Mouse (Mus musculus) testis, adult 2 months (tissue): ENCODE results near the gene Treml1. TPM values are rescaled to one million over a fixed set of nuclear protein-coding genes. Genes with fewer than 3 reads are reported as not detected.

Source experiments
- H3K27ac ChIP-seq: fragments of 200-500 bp; 2 replicates; pipeline ENCODE4 v1.5.1; 2012; ENCODE audit warnings: low read depth, low read length; ENCODE audit not compliant: control insufficient read depth, insufficient read depth
- H3K27me3 ChIP-seq: fragments of 200-500 bp; 2 replicates; pipeline ENCODE4 v1.6.1; 2012; ENCODE audit warnings: mild to moderate bottlenecking, low read length, moderate library complexity; ENCODE audit not compliant: control insufficient read depth, insufficient read depth
- H3K36me3 ChIP-seq: fragments of 200-500 bp; 2 replicates; pipeline ENCODE4 v1.6.1; 2012; ENCODE audit warnings: mild to moderate bottlenecking, low read length; ENCODE audit not compliant: control insufficient read depth, insufficient read depth
- H3K4me1 ChIP-seq: fragments of 200-500 bp; 2 replicates; pipeline ENCODE4 v1.6.1; 2012; ENCODE audit warnings: low read length; ENCODE audit not compliant: control insufficient read depth, insufficient read depth
- H3K4me3 ChIP-seq: fragments of 200-500 bp; 2 replicates; pipeline ENCODE4 v1.5.1; 2012; ENCODE audit warnings: low read depth, mild to moderate bottlenecking, low read length, moderate library complexity, mixed read lengths; ENCODE audit not compliant: control insufficient read depth
- CTCF ChIP-seq: fragments of 200-500 bp; IDR thresholded peaks from 2 replicates; pipeline ENCODE4 v1.5.1; 2012; ENCODE audit warnings: low read depth, mild to moderate bottlenecking, inconsistent platforms, low read length, moderate library complexity; ENCODE audit not compliant: control insufficient read depth, insufficient read depth, insufficient replicate concordance
- POLR2A ChIP-seq: fragments of 200-500 bp; IDR thresholded peaks from 2 replicates; pipeline ENCODE4 v1.6.1; 2012; ENCODE audit warnings: low read depth, mild to moderate bottlenecking, inconsistent platforms, low read length, moderate library complexity; ENCODE audit not compliant: control insufficient read depth
- polyA plus RNA-seq: library from polyadenylated mRNA; depleted of rRNA; stranded (reverse); fragments of >200 nt; gene quantifications from 2 replicates; pipeline ENCODE4 v1.2.3, GENCODE M21; 2012

Treml1 gene
- polyA plus RNA-seq, 1 experiment = 0.17 TPM

DNA sequence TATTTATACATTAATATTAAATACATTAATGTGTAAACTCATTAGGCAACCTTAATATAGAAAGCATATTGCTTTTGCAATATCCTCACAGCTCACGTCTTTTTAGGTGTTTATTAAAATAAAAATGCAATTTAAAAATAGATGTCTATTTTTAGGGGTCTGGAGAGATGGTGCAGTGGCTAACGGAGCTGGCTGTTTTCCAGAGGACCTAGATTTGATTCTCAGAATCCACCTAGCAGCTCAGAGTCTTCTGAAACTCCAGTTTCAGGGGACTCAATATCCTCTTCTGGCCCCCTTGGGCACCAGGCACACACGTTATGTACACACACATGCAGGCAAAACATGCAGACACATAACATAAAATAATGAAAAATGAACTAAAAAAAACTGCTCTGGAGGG lies 2.6 kb downstream of the Treml1 start:
- TF ChIP-seq POLR2A = no peak
- no peak for TF ChIP-seq CTCF
- Histone ChIP-seq H3K27ac (no peak overlapping the region), H3K4me3 (no peak overlapping the region), H3K27me3 (no peaks in the 10 kb centered on the region), H3K36me3 (no peaks in the 10 kb centered on the region), H3K4me1 (peaks cover 4% of the 10 kb centered on the region; the same call in 1 of the 2 replicates)

DNA sequence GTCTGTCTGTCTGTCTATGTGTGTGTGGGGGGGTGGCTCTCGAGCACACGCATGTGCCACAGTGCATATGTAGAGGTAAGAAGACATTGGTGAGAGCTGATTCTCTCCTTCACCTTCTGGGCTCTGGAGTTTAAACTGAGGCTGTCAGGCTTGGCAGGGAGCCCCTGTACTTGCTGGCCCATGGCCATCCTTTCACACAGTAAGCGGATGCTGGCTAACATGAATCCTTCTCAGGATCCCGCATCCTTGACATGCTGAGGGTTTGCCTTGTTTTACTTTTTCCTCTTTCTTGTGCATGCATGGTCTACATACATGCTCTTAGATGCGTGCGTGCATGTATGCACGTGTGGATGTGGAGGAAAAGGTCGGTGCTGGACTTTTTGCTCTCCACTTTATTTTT lies 3.2 kb downstream of the Treml1 start:
- no peak for TF ChIP-seq POLR2A
- TF ChIP-seq CTCF = no peak
- Histone ChIP-seq H3K27me3 (no peaks in the 10 kb centered on the region), H3K36me3 (no peaks in the 10 kb centered on the region), H3K4me3 (no peak overlapping the region), H3K27ac (no peak overlapping the region), H3K4me1 (peaks cover 4% of the 10 kb centered on the region; the same call in 1 of the 2 replicates)

DNA sequence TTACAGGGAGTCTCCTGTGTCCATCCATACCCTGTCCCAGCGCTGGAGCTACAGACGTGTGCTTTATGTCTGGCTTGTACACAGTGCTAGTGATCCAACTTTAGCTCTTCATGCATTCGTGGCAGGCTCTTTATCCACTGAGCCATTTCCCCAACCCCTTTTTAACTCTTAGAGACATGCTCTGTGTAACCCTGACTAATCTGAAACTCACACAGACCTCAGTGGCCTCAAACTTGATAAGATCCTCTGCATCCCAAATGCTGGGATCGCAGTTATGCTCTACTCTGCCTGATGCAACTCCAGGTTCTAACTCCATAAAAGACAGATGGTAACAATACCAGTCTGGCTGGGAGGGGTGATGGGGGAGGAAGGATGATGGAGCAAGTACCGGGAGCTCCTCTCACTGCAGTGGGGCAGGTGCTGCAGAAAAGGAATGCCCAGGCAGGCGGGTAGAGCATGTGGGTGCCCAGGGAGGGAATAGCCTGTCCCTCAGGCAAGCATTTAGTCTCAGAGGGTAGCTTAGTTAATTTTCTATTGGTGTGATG lies 3.8 kb downstream of the Treml1 start:
- no peaks in the 10 kb centered on the region for H3K27me3 ChIP-seq
- H3K27ac ChIP-seq = no peak overlapping the region
- TF ChIP-seq CTCF (no peak), POLR2A (no peak)
- H3K36me3 ChIP-seq = no peaks in the 10 kb centered on the region
- no peak overlapping the region for H3K4me3 ChIP-seq
- H3K4me1 ChIP-seq = peaks cover 4% of the 10 kb centered on the region; the same call in 1 of the 2 replicates

DNA sequence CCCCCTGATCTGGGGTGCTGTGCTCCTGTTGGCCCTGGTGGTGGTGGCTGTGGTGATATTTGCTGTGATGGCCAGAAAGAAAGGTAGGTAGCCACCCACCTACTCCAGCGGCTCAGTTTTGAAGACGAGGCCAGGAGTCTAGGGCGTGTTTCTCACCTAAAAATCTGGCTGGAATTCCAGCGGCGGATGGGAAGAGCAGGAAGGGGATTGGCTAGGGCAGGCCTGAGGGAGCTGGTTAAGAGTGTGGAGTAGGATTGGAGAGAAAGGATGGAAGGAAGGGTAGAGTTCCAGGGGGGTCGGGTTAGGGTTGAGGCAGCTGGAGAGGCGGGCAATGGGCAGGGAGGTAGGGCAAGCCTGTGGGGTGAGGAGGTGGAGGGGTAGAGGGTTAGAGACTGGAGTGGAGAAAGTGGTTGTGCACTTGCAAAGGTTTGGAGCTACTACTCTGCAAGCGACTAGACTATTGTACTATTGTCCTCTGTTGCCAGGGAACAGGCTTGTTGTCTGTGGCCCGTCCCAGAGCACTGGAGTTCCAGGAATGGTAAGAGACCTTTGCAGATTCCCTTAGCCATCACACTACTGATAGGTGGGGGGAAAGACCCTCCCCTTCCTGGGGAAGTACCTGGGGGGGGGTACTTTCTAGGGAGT lies 5.9 kb downstream of the Treml1 start:
- Histone ChIP-seq H3K27me3 (no peaks in the 10 kb centered on the region), H3K4me1 (peaks cover 4% of the 10 kb centered on the region; the same call in 1 of the 2 replicates), H3K4me3 (no peak overlapping the region), H3K27ac (no peak overlapping the region), H3K36me3 (no peaks in the 10 kb centered on the region)
- no peak for TF ChIP-seq CTCF
- no peak for TF ChIP-seq POLR2A

DNA sequence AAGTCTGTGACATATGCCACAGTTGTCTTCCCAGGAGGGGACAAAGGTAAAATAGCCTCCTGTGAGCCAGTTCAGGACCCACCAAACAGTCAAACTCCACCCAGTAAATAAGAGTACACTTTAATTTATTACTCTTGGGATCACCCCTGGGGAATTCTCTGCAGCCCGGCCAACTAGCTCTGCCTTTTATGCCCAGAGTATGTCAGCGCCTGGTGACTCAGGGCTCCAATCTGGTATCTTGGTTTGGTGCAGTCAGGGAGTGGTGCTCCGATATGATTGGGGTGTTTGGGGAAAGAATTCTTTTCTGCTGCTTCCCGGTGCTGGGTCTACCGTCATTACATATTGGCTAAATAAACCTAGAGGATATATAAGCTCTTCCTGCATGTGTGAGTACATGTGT lies 7.1 kb downstream of the Treml1 start:
- H3K27me3 ChIP-seq = no peaks in the 10 kb centered on the region
- no peak for TF ChIP-seq POLR2A
- H3K4me3 ChIP-seq = no peak overlapping the region
- peaks cover 4% of the 10 kb centered on the region; the same call in 1 of the 2 replicates for H3K4me1 ChIP-seq
- H3K27ac ChIP-seq = no peak overlapping the region
- H3K36me3 ChIP-seq = no peaks in the 10 kb centered on the region

DNA sequence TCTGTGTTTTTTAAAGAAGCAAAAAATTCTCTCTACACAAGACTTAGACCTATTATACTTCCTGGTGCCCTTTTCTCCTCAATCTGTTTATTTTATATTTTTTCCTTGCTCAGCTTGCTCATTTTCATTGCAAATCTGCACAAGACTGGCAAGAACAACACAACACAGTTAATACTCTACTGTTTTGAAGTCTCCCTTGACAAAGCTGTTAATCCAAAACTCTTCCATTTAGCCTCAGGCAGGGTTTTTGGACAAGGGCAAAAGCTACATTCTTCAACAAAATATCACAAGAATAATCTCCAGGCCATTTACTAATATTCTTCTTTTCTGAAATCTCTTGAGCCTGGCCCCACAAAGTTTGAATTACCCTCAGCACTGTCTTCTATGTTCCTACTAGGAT lies 11.9 kb downstream of the Treml1 start:
- Histone ChIP-seq H3K27me3 (no peaks in the 10 kb centered on the region), H3K27ac (no peak overlapping the region), H3K4me3 (no peak overlapping the region), H3K36me3 (no peaks in the 10 kb centered on the region), H3K4me1 (no peaks in the 10 kb centered on the region)
- TF ChIP-seq CTCF = no peak
- no peak for TF ChIP-seq POLR2A

DNA sequence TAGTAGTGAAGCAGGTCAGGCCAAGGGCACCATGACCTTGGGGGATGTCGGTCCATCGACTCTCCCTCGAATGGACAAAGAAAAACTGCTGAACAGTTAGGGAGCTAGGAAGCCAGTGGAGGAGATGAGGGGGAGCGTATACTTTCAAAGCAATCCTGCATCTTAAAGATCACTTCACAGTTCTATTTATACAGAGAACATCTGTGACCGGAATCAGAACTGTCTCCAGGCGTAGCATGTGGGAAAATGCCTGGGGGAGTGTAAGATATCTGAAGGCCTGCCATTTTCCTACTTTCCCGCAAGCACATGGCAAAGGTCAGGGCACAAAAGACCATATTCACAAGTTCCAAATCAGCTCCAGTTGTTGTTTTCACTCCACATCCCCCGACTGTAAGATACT lies 13.3 kb downstream of the Treml1 start:
- Histone ChIP-seq H3K27me3 (no peaks in the 10 kb centered on the region), H3K4me1 (no peaks in the 10 kb centered on the region), H3K4me3 (no peak overlapping the region), H3K27ac (no peak overlapping the region), H3K36me3 (no peaks in the 10 kb centered on the region)
- no peak for TF ChIP-seq CTCF
- no peak for TF ChIP-seq POLR2A

DNA sequence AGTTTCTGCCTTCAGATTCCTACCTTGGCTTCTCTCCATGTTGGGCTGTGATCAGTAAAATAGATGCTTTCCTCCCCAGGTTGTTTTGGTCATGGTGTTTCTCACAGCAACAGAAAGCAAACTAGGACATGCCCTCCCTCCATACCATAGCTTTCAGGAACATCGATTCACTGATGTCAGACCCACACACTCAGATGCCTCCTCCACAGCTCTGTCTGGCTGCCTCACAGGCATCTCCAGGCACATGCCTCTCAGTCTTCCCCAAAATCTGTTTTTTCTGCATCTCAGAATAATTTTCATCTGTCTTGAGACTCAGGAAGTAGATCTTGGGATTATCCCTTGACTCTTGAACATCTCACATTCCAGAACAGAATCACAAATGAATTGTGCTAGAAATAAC lies 16.4 kb downstream of the Treml1 start:
- H3K27me3 ChIP-seq = no peaks in the 10 kb centered on the region
- no peak overlapping the region for H3K27ac ChIP-seq
- no peaks in the 10 kb centered on the region for H3K4me1 ChIP-seq
- TF ChIP-seq POLR2A = no peak
- no peak for TF ChIP-seq CTCF
- no peak overlapping the region for H3K4me3 ChIP-seq
- no peaks in the 10 kb centered on the region for H3K36me3 ChIP-seq
